Mouse (Mus musculus) gastrocnemius, adult 18-20 months (tissue): ENCODE measurements around the gene Haus8. TPM values are rescaled to one million over a fixed set of nuclear protein-coding genes. Genes with fewer than 3 reads are reported as not detected.
"Not testable (repeated sequence)": the region's sequence is repeated elsewhere in the genome, so short reads cannot be mapped to it uniquely, and the experiment has no call there.

ENCODE experiments used
- DNase-seq: peaks from one replicate; pipeline ENCODE4 v3.0.0; 2021; ENCODE audit warnings: low spot score
- total RNA-seq, 2 experiments: library from RNA; stranded (reverse); gene quantifications; 2 replicates each; pipeline ENCODE4 v1.2.3; 2021

Gene Haus8
- total RNA-seq, 2 experiments from 2014 or later, result 4.5 to 5.1 TPM

- no peak for DNase-seq
Measured at GRCm38 (mm10) chr8:71288441-71288949, 15.8 kb upstream of the Haus8 start.

GRCm38 (mm10) chr8:71286223-71286622 lies 13.5 kb upstream of the Haus8 start:
- not testable (repeated sequence) for DNase-seq

- DNase-seq, result no peak
Measured at GRCm38 (mm10) chr8:71282621-71283020, 9.9 kb upstream of the Haus8 start.

GRCm38 (mm10) chr8:71281731-71282130 lies 9.0 kb upstream of the Haus8 start:
- not testable (repeated sequence) for DNase-seq

- DNase-seq, result not testable (repeated sequence)
Measured at GRCm38 (mm10) chr8:71279409-71279808, 6.7 kb upstream of the Haus8 start.

GRCm38 (mm10) chr8:71276166-71276565 lies 3.4 kb upstream of the Haus8 start:
- no peak for DNase-seq

- no peak for DNase-seq
Measured at GRCm38 (mm10) chr8:71274478-71274877, 1.7 kb upstream of the Haus8 start.

- DNase-seq, result peak; percentile 51
Measured at GRCm38 (mm10) chr8:71273151-71273510, 397 bp upstream of the Haus8 start.

- DNase-seq, result no peak
Measured at GRCm38 (mm10) chr8:71271630-71272029, 1.1 kb downstream of the Haus8 start.

GRCm38 (mm10) chr8:71268286-71268685 lies 4.4 kb downstream of the Haus8 start:
- DNase-seq, result not testable (repeated sequence)

GRCm38 (mm10) chr8:71267690-71268089 lies 5.0 kb downstream of the Haus8 start:
- DNase-seq, result no peak

- peak; percentile 28 for DNase-seq
Measured at GRCm38 (mm10) chr8:71261234-71261633, 11.5 kb downstream of the Haus8 start.

GRCm38 (mm10) chr8:71256545-71257232 lies 16.0 kb downstream of the Haus8 start:
- DNase-seq, result no peak

GRCm38 (mm10) chr8:71248203-71248602 lies 24.5 kb downstream of the Haus8 start:
- DNase-seq, result no peak

GRCm38 (mm10) chr8:71242757-71243156 lies 30.0 kb downstream of the Haus8 start:
- no peak for DNase-seq

GRCm38 (mm10) chr8:71224560-71224959 lies 48.2 kb downstream of the Haus8 start:
- no peak for DNase-seq

- DNase-seq, result not testable (repeated sequence)
Measured at GRCm38 (mm10) chr8:71214266-71214665, 58.5 kb downstream of the Haus8 start.

- DNase-seq, result peak; percentile 8
Measured at GRCm38 (mm10) chr8:71205541-71205967, 67.2 kb downstream of the Haus8 start.

Other genes with a start within 250 kb of the Haus8 start
- gene Myo9b, start 220 bp downstream of the Haus8 start, total RNA-seq, result 1 to 10 TPM; 8.4 to 8.5 TPM
- gene Use1, start 93.9 kb upstream of the Haus8 start, total RNA-seq, result 100 to 1,000 TPM; 100 to 109 TPM
- 1 to 10 TPM; 6.1 to 6.2 TPM for gene Ocel1, start 98.4 kb upstream of the Haus8 start, total RNA-seq
- gene Nr2f6, start 109.0 kb upstream of the Haus8 start, total RNA-seq, result 10 to 100 TPM; 20.8 to 22.4 TPM
- gene Ushbp1, start 122.9 kb upstream of the Haus8 start, total RNA-seq, result 1 to 10 TPM; 4.7 to 6.9 TPM
- gene Babam1, start 123.9 kb upstream of the Haus8 start, total RNA-seq, result 10 to 100 TPM; 63.4 to 71.9 TPM
- gene Ankle1, start 133.1 kb upstream of the Haus8 start, total RNA-seq, result not detected
- gene Abhd8, start 190.7 kb upstream of the Haus8 start, total RNA-seq, result 10 to 100 TPM; 22.4 to 28.0 TPM
- 10 to 100 TPM; 65.5 to 71.4 TPM for gene Mrpl34, start 192.0 kb upstream of the Haus8 start, total RNA-seq
- 10 to 100 TPM; 28.4 to 31.7 TPM for gene Dda1, start 196.3 kb upstream of the Haus8 start, total RNA-seq
- 10 to 100 TPM; 14.6 to 16.0 TPM for gene Ano8, start 213.0 kb upstream of the Haus8 start, total RNA-seq
- 10 to 100 TPM; 10.0 to 10.5 TPM for gene Gtpbp3, start 215.2 kb upstream of the Haus8 start, total RNA-seq
- 10 to 100 TPM; 11.1 to 12.0 TPM for gene Plvap, start 238.8 kb upstream of the Haus8 start, total RNA-seq